Mouse (Mus musculus): ENCODE data around the gene Hic2.
"Not testable (repeated sequence)": the region's sequence is repeated elsewhere in the genome, so short reads cannot be mapped to it uniquely, and the experiment has no call there.

- not testable (repeated sequence) for TF ChIP-seq POLR2A (IDR thresholded peaks at IDR 0.05; ENCODE audit: low read depth, low read length); CTCF (IDR thresholded peaks at IDR 0.05; ENCODE audit: extremely low read depth, insufficient read depth, insufficient read length, insufficient replicate concordance)
Measured at GRCm38 (mm10) chr16:17231523-17231922, 1.8 kb upstream of the Hic2 start.
